Mouse (Mus musculus) testis, postnatal 10 days (tissue): Measurements from ENCODE around the gene Gm973.

ENCODE experiments used
- DNase-seq: peaks from one replicate; pipeline ENCODE4 v3.0.0; 2021; ENCODE audit warnings: low spot score

The Gm973 gene

GRCm38 (mm10) chr1:59589271-59589670 lies 73.2 kb downstream of the Gm973 start:
- DNase-seq = no peak

GRCm38 (mm10) chr1:59592359-59592758 lies 76.3 kb downstream of the Gm973 start:
- no peak for DNase-seq

GRCm38 (mm10) chr1:59592876-59593275 lies 76.8 kb downstream of the Gm973 start:
- DNase-seq = no peak

GRCm38 (mm10) chr1:59593622-59594035 lies 77.6 kb downstream of the Gm973 start:
- no peak for DNase-seq

- DNase-seq = no peak
These were observed 78.7 kb downstream of the Gm973 start for GRCm38 (mm10) chr1:59594586-59595266.

GRCm38 (mm10) chr1:59595609-59596008 lies 79.5 kb downstream of the Gm973 start:
- no peak for DNase-seq

GRCm38 (mm10) chr1:59602531-59603416 lies 86.7 kb downstream of the Gm973 start:
- no peak for DNase-seq

- no peak for DNase-seq
These were observed 87.3 kb downstream of the Gm973 start for GRCm38 (mm10) chr1:59603417-59603712.

- DNase-seq = no peak
These were observed 87.8 kb downstream of the Gm973 start for GRCm38 (mm10) chr1:59603893-59604292.

GRCm38 (mm10) chr1:59606479-59606878 lies 90.4 kb downstream of the Gm973 start:
- no peak for DNase-seq

GRCm38 (mm10) chr1:59607071-59607470 lies 91.0 kb downstream of the Gm973 start:
- no peak for DNase-seq

GRCm38 (mm10) chr1:59608125-59608762 lies 92.2 kb downstream of the Gm973 start:
- DNase-seq = no peak

- no peak for DNase-seq
These were observed 92.9 kb downstream of the Gm973 start for GRCm38 (mm10) chr1:59608920-59609319.

GRCm38 (mm10) chr1:59609458-59609857 lies 93.4 kb downstream of the Gm973 start:
- no peak for DNase-seq

- no peak for DNase-seq
These were observed 93.8 kb downstream of the Gm973 start for GRCm38 (mm10) chr1:59609896-59610295.

GRCm38 (mm10) chr1:59610929-59611328 lies 94.9 kb downstream of the Gm973 start:
- DNase-seq = no peak

GRCm38 (mm10) chr1:59613795-59614194 lies 97.7 kb downstream of the Gm973 start:
- DNase-seq = peak; percentile 88

GRCm38 (mm10) chr1:59615021-59615420 lies 99.0 kb downstream of the Gm973 start:
- DNase-seq = no peak

GRCm38 (mm10) chr1:59619201-59619600 lies 103.1 kb downstream of the Gm973 start:
- DNase-seq = no peak

GRCm38 (mm10) chr1:59623325-59624017 lies 107.4 kb downstream of the Gm973 start:
- peak; percentile 81 for DNase-seq

- DNase-seq = no peak
These were observed 109.3 kb downstream of the Gm973 start for GRCm38 (mm10) chr1:59625410-59625809.

- no peak for DNase-seq
These were observed 113.1 kb downstream of the Gm973 start for GRCm38 (mm10) chr1:59629194-59629593.
